Mouse (Mus musculus) cerebellum, postnatal 10 days (tissue): Measurements from ENCODE around the gene Gm5891.
"Not testable (repeated sequence)": the region's sequence is repeated elsewhere in the genome, so short reads cannot be mapped to it uniquely, and the experiment has no call there.

Experiments
- DNase-seq, 2 experiments: peaks; one replicate each; pipeline ENCODE4 v3.0.0; 2021; ENCODE audit warnings: mixed read lengths in 2 of 2

The Gm5891 gene

GRCm38 (mm10) chr7:21921191-21921590 is at the start of gene Gm5891:
Gm5891 (minus strand) TSS chr7:21921291.
- not testable (repeated sequence) for DNase-seq
